Mouse (Mus musculus) erythroid progenitor cell, adult 5-6 weeks (primary cell): ENCODE results near the gene Soga3. TPM values are rescaled to one million over a fixed set of nuclear protein-coding genes. Genes with fewer than 3 reads are reported as not detected.

Experiments used
- ATAC-seq: replicated peaks from 2 replicates; pipeline ENCODE4 v1.8.0; 2016; ENCODE audit warnings: moderate number of reproducible peaks, mild to moderate bottlenecking, moderate TSS enrichment, inconsistent platforms; ENCODE audit not compliant: poor library complexity, low FRiP score, severe bottlenecking
- total RNA-seq, 2 experiments: library from RNA; stranded (forward) in 1 of 2; stranded (reverse) in 1 of 2; fragments of 150-400 nt in 1 of 2; fragments of 186-747, 209-891 nt in 1 of 2; gene quantifications; 2 replicates each; pipeline versions ENCODE4 v1.2.3 to v1.2.4; 2015 to 2017; ENCODE audit warnings: low replicate concordance in 2 of 2

The Soga3 gene
- total RNA-seq, 2 experiments from 2014 or later = not detected

DNA sequence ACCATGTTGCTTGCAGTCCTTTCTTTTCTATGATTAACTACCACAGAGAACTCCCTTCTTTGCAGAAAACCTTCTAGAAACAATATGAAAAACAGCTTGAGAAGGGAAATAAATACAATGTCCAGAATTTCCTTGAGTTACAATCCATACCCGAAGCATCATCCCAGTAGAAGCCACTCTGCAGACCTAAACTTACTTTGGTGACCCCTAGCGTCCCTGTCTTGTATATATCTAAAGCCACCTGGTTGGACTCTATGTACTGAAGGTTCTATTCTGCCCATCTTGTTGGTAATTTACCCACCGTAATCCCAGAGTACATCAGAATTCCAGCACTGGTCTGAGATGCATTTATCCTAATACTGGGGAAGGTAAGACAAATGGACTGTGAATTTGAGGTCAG lies 56.2 kb downstream of the Soga3 start:
- ATAC-seq = no peak

DNA sequence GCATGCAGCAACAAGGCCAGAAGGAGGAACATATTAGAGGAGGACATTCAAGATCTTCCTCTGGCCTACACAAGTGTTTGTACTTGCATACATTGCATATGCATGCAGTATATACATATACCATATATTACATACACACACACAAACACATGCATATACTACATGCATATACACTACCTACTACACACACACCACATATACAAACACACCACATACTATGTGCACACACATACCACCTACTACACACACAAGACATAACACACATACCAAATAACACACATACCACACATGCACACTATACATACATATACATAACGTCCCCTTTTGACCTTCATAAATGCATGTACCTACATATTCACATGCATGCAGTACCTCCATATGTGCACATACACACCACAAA lies 57.0 kb downstream of the Soga3 start:
- no peak for ATAC-seq

DNA sequence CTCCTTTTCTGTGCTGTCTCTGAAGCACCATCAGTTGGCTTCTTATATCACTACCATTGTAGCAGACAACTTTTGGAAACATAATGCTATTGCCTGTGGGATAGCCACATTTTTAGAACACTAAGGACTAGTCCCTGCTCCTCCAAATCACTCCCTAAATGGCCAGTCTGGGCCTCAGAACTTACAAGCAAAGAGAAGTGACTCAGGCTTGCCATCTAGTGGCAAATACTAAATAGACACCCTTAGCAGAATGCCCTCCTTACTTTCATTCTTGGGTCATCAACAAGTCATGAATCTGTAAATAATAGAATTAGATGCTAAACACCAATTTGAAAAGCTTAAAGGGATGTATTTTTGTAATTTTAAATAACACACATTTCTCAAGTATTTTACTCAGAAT lies 63.1 kb downstream of the Soga3 start:
- no peak for ATAC-seq

DNA sequence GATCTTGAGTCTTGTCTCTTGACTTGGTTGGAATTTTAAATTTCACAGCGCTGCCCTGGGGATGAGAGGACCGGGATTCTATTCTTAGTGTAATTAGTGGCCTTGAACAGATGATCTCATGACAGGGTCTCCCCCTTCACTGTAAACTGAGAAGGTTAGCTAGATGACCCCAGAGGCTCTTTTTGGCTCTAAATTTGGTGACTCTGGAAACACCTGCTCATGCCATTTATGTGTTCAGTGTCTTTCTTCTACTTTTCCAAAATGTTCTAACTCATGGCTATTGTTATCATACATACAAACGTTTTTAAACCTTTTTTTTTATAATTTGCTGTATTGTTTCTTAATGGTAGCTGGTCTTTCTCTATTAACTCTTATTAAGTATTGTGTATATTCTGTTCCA lies 65.1 kb downstream of the Soga3 start:
- ATAC-seq = no peak

DNA sequence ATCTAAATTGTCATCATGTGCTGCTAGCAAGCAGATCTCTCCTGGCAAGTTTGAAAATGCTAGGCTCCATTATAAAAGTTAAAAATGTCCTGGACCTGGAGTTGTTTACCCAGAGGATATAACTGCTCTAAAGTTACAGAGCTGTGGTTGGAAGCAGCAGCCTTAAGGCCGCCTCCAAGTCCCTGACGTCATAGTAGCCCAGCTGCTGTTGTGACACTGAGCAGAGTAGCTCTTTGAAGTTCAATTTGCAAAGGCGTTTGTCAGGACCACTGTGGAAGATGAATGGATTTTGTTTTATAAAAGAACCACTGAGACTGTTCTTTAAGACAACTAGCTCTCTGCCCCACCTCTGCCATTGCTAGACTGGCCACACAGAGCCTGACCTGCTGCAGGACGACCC lies 67.8 kb downstream of the Soga3 start, which contains the start of gene 9330159F19Rik:
Gene 9330159F19Rik, plus strand, starts transcription at position 154 of the 400 bp plus-strand sequence.
- ATAC-seq = no peak

DNA sequence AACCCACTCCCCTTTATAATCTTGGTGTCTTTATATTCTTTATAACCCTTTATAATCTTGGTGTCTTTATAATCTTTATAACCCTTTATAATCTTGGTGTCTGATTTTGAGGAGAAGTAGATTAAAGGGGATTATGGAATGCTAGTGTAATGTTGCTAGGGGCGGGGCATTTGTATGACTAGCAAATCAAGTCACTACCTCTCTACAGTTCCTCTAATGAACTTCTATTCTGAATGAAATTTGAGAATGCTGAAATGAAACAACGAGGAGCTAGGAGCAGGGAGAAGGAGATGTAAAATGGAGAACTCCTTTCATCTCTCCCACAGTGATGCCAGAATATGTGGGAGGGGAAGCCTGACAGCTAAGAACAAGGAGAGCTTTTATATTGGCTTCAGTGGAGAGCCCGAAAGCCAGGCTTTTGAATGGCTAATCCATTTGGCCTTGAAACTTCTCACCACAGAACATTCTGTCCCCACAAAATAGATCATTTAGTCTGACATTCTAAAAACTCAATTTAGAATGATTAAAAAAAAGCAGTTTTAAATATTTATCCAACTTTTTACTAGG lies 70.0 kb downstream of the Soga3 start:
- ATAC-seq = no peak

DNA sequence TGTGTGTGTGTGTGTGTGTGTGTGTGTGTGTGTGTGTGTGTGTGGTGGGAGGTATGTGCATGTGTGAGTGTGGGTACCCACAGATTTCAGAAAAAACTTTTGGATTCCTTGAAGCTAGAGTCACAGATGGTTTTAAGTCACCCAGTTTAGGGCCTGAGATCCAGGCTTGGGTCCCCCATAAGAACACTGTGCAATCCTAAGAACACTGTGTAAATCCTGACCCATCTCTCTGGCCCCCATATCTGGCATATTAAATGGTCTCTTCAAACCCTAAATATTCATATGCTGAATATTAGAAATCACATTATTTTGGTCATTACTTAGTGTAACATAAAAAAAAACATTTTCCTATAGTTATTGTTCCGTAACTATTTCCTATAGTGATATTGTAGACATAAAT lies 73.3 kb downstream of the Soga3 start:
- no peak for ATAC-seq

DNA sequence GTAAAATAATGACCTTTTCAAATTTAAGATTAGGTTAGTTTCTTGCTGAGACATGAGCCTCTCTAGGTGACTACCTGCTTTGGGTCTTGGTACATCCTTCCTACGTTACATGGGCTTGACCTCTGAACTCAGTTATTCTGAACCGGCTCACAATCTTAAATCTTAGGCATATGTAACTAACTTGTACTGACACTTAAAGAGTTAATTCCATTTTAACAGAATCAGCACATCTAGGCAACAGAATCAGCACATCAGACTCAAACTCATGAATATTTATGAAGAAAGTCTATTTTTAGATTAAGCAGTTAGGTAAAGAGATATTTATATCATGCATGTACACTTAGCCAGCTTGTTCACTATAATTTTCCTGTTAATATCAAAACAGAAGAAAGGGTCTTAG lies 73.8 kb downstream of the Soga3 start:
- ATAC-seq = no peak

DNA sequence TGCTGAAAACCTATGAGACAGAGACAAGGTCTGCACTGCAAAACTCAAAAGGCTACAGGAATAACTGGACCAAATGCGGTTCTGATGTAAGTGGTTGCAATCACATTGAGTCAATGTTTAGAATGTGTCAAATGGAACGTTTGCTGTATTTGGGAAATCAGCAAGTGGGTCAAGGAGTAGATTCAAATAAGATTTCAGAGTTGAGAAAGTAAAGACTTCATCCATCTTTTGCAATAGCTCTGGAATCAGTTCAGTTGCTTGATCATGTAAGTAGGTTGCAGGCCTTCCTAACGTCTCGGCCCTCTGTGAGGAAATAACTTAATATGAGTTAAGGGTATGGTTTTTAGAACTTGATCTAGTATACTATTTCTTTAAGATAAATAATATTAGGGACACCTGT lies 81.7 kb downstream of the Soga3 start:
- no peak for ATAC-seq

DNA sequence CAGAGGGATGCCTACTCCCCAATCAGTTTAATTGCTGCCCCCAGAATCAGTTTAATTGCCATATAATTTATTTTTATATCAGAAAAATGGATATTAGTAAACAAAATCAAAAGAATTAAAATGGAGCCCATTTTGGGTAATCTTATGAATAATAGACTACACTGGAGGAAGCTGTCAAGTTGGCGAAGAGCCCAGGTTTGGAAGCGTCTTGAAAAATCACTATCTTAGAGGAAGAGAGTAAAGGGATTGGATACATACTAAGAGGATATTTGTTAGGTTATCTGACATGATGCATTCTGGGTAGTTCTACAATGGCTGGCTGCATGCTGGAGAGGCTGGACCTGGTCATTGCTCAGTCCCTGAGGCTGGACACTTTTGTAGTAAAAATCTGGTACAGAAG lies 87.6 kb downstream of the Soga3 start:
- no peak for ATAC-seq

Other genes starting within 250 kb of the Soga3 start
- not detected in 2 replicates for gene 2310057J18Rik, start 157.5 kb upstream of the Soga3 start, total RNA-seq (2015; ENCODE audit: low replicate concordance)
- not detected in 2 replicates for gene 2310057J18Rik, start 157.5 kb upstream of the Soga3 start, total RNA-seq (2017; ENCODE audit: low replicate concordance)
- not detected in 2 replicates for gene Gm49353, start 55.1 kb downstream of the Soga3 start, total RNA-seq (2015; ENCODE audit: low replicate concordance)
- not detected in 2 replicates for gene Gm49353, start 55.1 kb downstream of the Soga3 start, total RNA-seq (2017; ENCODE audit: low replicate concordance)
- not detected in 2 replicates for gene 9330159F19Rik, start 67.8 kb downstream of the Soga3 start, total RNA-seq (2015; ENCODE audit: low replicate concordance)
- not detected in 2 replicates for gene 9330159F19Rik, start 67.8 kb downstream of the Soga3 start, total RNA-seq (2017; ENCODE audit: low replicate concordance)
- gene Echdc1, start 169.3 kb downstream of the Soga3 start, total RNA-seq (2015; ENCODE audit: low replicate concordance) = 3.6 and 8.8 TPM in 2 replicates
- 4.1 and 7.0 TPM in 2 replicates for gene Echdc1, start 169.3 kb downstream of the Soga3 start, total RNA-seq (2017; ENCODE audit: low replicate concordance)
- gene Rnf146, start 218.6 kb downstream of the Soga3 start, total RNA-seq (2015; ENCODE audit: low replicate concordance) = 14.1 and 22.2 TPM in 2 replicates
- gene Rnf146, start 218.6 kb downstream of the Soga3 start, total RNA-seq (2017; ENCODE audit: low replicate concordance) = 23.5 and 32.1 TPM in 2 replicates